Mouse (Mus musculus): Measurements from ENCODE around the gene Bcap31. TPM values are rescaled to one million over a fixed set of nuclear protein-coding genes. Genes with fewer than 3 reads are reported as not detected.

The Bcap31 gene
- polyA plus RNA-seq, 1 experiment from 2014 or later: 258 TPM

DNA sequence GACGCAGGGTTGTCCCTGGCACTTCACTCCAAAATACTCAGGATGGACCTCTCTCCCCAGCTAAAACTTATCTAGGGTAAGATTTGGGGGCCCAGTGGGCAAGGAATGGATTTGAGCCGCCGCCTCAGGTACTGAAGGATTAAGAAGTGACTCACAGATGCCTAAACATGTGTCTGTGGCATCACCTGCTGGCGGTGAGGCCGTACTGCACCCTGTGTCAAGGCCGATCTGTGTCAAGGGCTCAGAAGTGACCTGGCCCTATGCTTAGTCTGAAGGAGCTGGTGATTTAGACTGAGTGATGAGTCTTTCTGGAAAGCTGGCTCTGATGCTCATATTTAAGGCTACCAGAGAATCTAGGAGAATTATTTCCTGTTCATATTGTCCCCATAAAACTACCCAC is 61.8 kb downstream of the Bcap31 start:
- H3K4me2 ChIP-seq: no peak overlapping the region
- no peaks in the 10 kb centered on the region for H3K36me3 ChIP-seq (ENCODE audit: control insufficient read depth, insufficient read depth, low read length)
- ATAC-seq (replicated peaks; ENCODE audit: low FRiP score) (peak; percentile 36; the same call in 1 of the 2 replicates), DNase-seq (ENCODE audit: low spot score) (peak; percentile 50)
- H3K27ac ChIP-seq (ENCODE audit: low read depth, low read length): no peak overlapping the region
- H3K4me3 ChIP-seq (ENCODE audit: low read depth, low read length): no peak overlapping the region
- H3K27me3 ChIP-seq (replicated peaks; ENCODE audit: control insufficient read depth, insufficient read depth, low read length): no peaks in the 10 kb centered on the region; the same call in 1 of the 2 replicates
- no peak overlapping the region for H3K9ac ChIP-seq (ENCODE audit: low read depth, low read length)
- H3K4me1 ChIP-seq (replicated peaks; ENCODE audit: control insufficient read depth, insufficient read depth, low read length): no peaks in the 10 kb centered on the region
- WGBS: 12% methylated on average over 6 of the region's 6 CpGs
- no peaks in the 10 kb centered on the region for H3K9me3 ChIP-seq (ENCODE audit: control insufficient read depth, low read length)

DNA sequence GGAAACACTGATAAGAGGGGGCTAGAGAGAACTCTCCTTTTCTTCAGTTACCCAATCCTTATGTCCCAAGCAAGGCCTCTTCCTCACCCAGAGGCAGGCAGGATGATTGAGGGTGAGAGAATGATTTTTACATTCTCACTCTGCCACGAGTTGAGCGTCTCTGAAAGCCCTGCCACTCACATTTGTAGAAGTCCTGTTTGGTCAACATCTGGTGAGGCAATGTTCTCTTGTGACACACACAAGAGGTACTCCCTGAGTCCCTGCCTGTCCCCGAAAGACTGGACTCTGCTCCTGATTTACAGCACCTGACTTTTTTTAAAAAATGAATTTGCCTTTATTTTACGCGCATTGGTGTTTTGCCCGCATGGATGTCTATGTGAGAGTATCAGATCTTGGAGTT is 62.6 kb downstream of the Bcap31 start:
- H3K27ac ChIP-seq (ENCODE audit: low read depth, low read length): no peak overlapping the region
- no peak overlapping the region for H3K4me3 ChIP-seq (ENCODE audit: low read depth, low read length)
- no peak for ATAC-seq (replicated peaks; ENCODE audit: low FRiP score)
- H3K4me2 ChIP-seq: no peak overlapping the region
- H3K36me3 ChIP-seq (ENCODE audit: control insufficient read depth, insufficient read depth, low read length): no peaks in the 10 kb centered on the region
- no peaks in the 10 kb centered on the region for H3K9me3 ChIP-seq (ENCODE audit: control insufficient read depth, low read length)
- H3K4me1 ChIP-seq (replicated peaks; ENCODE audit: control insufficient read depth, insufficient read depth, low read length): no peaks in the 10 kb centered on the region
- no peak for DNase-seq (ENCODE audit: low spot score)
- no peaks in the 10 kb centered on the region; the same call in 1 of the 2 replicates for H3K27me3 ChIP-seq (replicated peaks; ENCODE audit: control insufficient read depth, insufficient read depth, low read length)
- H3K9ac ChIP-seq (ENCODE audit: low read depth, low read length): no peak overlapping the region
- 78% methylated on average over 6 of the region's 6 CpGs for WGBS

DNA sequence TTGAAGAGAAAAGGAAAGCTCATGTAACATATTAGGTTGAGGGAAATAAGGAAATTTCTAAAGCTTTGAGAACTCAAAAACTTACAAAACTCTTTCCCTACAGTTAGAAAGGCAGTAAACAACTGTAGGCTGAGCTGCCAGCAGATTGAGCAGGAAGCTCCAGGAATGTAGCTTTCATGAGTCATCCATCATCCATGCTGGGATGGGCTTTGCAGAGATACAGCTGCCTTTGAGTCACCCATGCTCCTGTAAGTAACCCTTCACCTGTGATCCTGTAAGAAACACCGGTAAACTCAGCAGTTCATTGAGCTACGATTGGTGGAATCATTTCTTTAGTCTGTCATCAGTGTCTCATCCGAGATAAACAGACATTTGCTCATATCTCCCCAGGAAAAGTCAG is 65.1 kb downstream of the Bcap31 start:
- Histone ChIP-seq H3K4me1 (replicated peaks; ENCODE audit: control insufficient read depth, insufficient read depth, low read length) (no peaks in the 10 kb centered on the region), H3K36me3 (ENCODE audit: control insufficient read depth, insufficient read depth, low read length) (no peaks in the 10 kb centered on the region), H3K27me3 (replicated peaks; ENCODE audit: control insufficient read depth, insufficient read depth, low read length) (no peaks in the 10 kb centered on the region; the same call in 1 of the 2 replicates), H3K9me3 (ENCODE audit: control insufficient read depth, low read length) (no peaks in the 10 kb centered on the region), H3K9ac (ENCODE audit: low read depth, low read length) (no peak overlapping the region), H3K4me3 (ENCODE audit: low read depth, low read length) (no peak overlapping the region), H3K27ac (ENCODE audit: low read depth, low read length) (no peak overlapping the region), H3K4me2 (no peak overlapping the region)
- DNase-seq (ENCODE audit: low spot score) (no peak), ATAC-seq (replicated peaks; ENCODE audit: low FRiP score) (no peak)
- WGBS: 59% methylated on average over 3 of the region's 3 CpGs

DNA sequence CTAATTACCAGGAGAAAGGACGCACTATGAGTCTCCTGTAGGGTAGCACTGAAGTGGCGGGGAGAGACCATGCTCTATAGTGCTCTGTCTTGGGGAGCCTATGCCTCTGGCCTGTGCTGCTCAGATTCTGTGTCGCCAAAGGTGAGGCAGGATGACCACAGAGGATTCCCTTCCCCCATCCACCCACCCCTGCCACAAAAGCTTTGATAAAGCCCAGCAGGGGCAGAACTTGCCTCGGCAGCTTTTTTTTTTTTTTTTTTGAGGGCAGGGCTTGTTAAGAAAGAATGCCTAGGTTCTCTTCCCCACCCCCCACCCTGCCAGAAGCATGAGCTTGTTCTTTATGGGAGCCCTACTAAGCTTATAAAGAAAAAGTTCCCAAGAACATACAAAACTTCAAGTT is 70.9 kb downstream of the Bcap31 start:
- H3K27ac ChIP-seq (ENCODE audit: low read depth, low read length): no peak overlapping the region
- peaks cover 17% of the 10 kb centered on the region for H3K27me3 ChIP-seq (replicated peaks; ENCODE audit: control insufficient read depth, insufficient read depth, low read length)
- 40% methylated on average over 4 of the region's 4 CpGs for WGBS
- DNase-seq (ENCODE audit: low spot score): no peak
- H3K36me3 ChIP-seq (ENCODE audit: control insufficient read depth, insufficient read depth, low read length): no peaks in the 10 kb centered on the region
- H3K9me3 ChIP-seq (ENCODE audit: control insufficient read depth, low read length): no peaks in the 10 kb centered on the region
- H3K9ac ChIP-seq (ENCODE audit: low read depth, low read length): no peak overlapping the region
- no peak for ATAC-seq (replicated peaks; ENCODE audit: low FRiP score)
- H3K4me2 ChIP-seq: no peak overlapping the region
- H3K4me3 ChIP-seq (ENCODE audit: low read depth, low read length): no peak overlapping the region
- H3K4me1 ChIP-seq (replicated peaks; ENCODE audit: control insufficient read depth, insufficient read depth, low read length): no peaks in the 10 kb centered on the region

DNA sequence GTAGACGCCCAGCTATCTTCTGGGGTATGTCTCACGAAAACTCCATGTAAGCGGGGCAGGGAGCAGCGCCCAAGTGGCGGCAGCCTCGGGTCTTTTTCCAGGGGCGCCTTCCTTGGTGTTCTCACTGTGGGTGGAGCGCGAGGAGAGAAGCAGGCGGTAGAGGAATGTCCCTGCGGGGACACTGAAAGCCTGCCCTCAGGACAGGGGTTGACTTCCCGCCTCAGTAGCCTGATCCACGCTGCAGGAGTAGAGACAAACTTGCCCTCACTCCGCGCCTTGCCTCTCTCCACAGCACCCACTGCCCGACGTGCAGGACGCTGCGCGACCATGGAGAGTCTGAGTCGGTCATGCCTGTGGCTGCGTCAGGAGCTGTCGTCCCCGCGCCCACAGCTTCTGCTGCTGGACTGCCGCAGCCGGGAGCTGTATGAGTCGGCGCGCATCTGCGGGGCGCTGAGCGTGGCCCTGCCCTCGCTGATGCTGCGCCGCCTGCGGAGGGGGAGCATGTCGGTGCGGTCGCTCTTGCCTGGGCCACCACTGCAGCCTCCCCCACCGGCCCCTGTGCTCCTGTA is 76.0 kb downstream of the Bcap31 start:
- Histone ChIP-seq H3K9me3 (ENCODE audit: control insufficient read depth, low read length) (no peaks in the 10 kb centered on the region), H3K4me3 (ENCODE audit: low read depth, low read length) (peak overlapping the region; percentile 47), H3K27ac (ENCODE audit: low read depth, low read length) (no peak overlapping the region), H3K27me3 (replicated peaks; ENCODE audit: control insufficient read depth, insufficient read depth, low read length) (peaks cover 67% of the 10 kb centered on the region), H3K4me1 (replicated peaks; ENCODE audit: control insufficient read depth, insufficient read depth, low read length) (no peaks in the 10 kb centered on the region), H3K9ac (ENCODE audit: low read depth, low read length) (peak overlapping the region; percentile 50), H3K36me3 (ENCODE audit: control insufficient read depth, insufficient read depth, low read length) (no peaks in the 10 kb centered on the region), H3K4me2 (peak overlapping the region; percentile 67)
- 12% methylated on average over 41 of the region's 41 CpGs for WGBS
- DNase-seq (ENCODE audit: low spot score) (no peak), ATAC-seq (replicated peaks; ENCODE audit: low FRiP score) (no peak; the same call in 1 of the 2 replicates)

DNA sequence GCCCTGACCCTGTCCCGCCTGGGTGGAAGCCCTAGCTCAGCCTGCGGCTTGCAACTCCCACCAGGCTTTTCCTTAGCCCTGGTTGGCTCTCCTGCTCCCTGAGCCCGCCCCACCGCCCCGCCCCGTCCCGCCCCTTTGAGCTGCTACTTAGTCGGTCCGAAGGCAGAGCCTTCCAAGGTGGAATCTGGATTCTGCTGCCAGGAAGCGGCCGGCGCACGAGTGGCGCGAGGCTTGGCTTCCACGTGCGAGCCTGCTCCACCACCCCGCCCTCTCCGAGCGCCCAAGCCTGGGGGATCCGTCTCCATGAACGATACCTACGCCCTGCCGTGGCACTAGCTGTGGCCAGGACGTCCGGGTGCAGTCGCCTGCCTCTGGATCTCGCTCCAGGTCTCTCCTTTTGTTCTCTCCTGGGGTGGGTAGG is 76.7 kb downstream of the Bcap31 start, which contains the start of gene Dusp9:
TSS of gene Dusp9 (plus strand) at position 165 of the 421 bp plus-strand sequence.
- Histone ChIP-seq H3K4me1 (replicated peaks; ENCODE audit: control insufficient read depth, insufficient read depth, low read length) (no peaks in the 10 kb centered on the region), H3K4me2 (peak within 1 kb of the TSS; percentile 67), H3K36me3 (ENCODE audit: control insufficient read depth, insufficient read depth, low read length) (no peaks in the 10 kb centered on the region), H3K9me3 (ENCODE audit: control insufficient read depth, low read length) (no peaks in the 10 kb centered on the region), H3K27me3 (replicated peaks; ENCODE audit: control insufficient read depth, insufficient read depth, low read length) (peaks cover 74% of the 10 kb centered on the region), H3K4me3 (ENCODE audit: low read depth, low read length) (peak within 1 kb of the TSS; percentile 47), H3K9ac (ENCODE audit: low read depth, low read length) (peak within 1 kb of the TSS; percentile 50), H3K27ac (ENCODE audit: low read depth, low read length) (no peak within 1 kb of the TSS)
- peak; percentile 83 for ATAC-seq (replicated peaks; ENCODE audit: low FRiP score)
- WGBS: 13% methylated on average over 28 of the region's 28 CpGs
- peak; percentile 65 for DNase-seq (ENCODE audit: low spot score)

DNA sequence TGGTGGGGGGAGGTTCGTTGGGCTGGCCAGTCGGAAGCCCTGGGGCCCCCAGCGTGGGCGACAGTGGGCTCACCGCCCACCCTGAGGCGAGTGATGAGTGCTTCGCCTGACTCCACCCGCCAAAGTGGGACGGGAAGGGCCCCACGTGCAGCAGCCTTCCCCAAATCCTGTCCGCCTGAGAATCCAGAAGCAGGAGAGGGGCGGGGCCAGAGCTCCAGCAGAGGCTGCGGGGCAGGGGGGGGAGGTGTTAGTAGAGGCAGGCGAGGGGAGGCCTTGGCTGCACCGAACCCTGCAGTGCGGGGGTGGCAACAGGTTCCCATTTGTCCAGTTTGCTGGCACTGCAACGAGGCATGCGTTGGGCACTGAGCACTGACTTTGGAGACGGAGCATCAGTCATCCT is 78.6 kb downstream of the Bcap31 start:
- DNase-seq (ENCODE audit: low spot score) (no peak), ATAC-seq (replicated peaks; ENCODE audit: low FRiP score) (no peak)
- no peak overlapping the region for H3K27ac ChIP-seq (ENCODE audit: low read depth, low read length)
- WGBS: 18% methylated on average over 19 of the region's 19 CpGs
- no peaks in the 10 kb centered on the region for H3K36me3 ChIP-seq (ENCODE audit: control insufficient read depth, insufficient read depth, low read length)
- H3K4me3 ChIP-seq (ENCODE audit: low read depth, low read length): peak overlapping the region; percentile 21; the same call in 1 of the 2 replicates
- H3K4me2 ChIP-seq: peak overlapping the region; percentile 50
- no peaks in the 10 kb centered on the region for H3K9me3 ChIP-seq (ENCODE audit: control insufficient read depth, low read length)
- no peaks in the 10 kb centered on the region for H3K4me1 ChIP-seq (replicated peaks; ENCODE audit: control insufficient read depth, insufficient read depth, low read length)
- peaks cover 83% of the 10 kb centered on the region for H3K27me3 ChIP-seq (replicated peaks; ENCODE audit: control insufficient read depth, insufficient read depth, low read length)
- H3K9ac ChIP-seq (ENCODE audit: low read depth, low read length): no peak overlapping the region

Other genes with a start within 250 kb of the Bcap31 start
- 21.5 and 22.9 TPM in 2 replicates for gene Bgn, start 232.6 kb downstream of the Bcap31 start, polyA plus RNA-seq (2014; fragmentation: Nextera tagmentation; extraction: Ambion mirVana)
- 0.09 and 0.10 TPM in 2 replicates for gene Atp2b3, start 213.1 kb downstream of the Bcap31 start, polyA plus RNA-seq (2014; fragmentation: Nextera tagmentation; extraction: Ambion mirVana)
- gene Dusp9, start 76.8 kb downstream of the Bcap31 start, polyA plus RNA-seq (2014; fragmentation: Nextera tagmentation; extraction: Ambion mirVana): 20.6 and 30.7 TPM in 2 replicates
- gene Pnck, start 56.1 kb downstream of the Bcap31 start, polyA plus RNA-seq (2014; fragmentation: Nextera tagmentation; extraction: Ambion mirVana): 2.2 and 2.3 TPM in 2 replicates
- gene Slc6a8, start 43.0 kb downstream of the Bcap31 start, polyA plus RNA-seq (2014; fragmentation: Nextera tagmentation; extraction: Ambion mirVana): 2.2 and 2.4 TPM in 2 replicates
- gene Abcd1, start 422 bp upstream of the Bcap31 start, polyA plus RNA-seq (2014; fragmentation: Nextera tagmentation; extraction: Ambion mirVana): 13.0 and 13.3 TPM in 2 replicates
- 0.36 and 0.49 TPM in 2 replicates for gene Plxnb3, start 40.9 kb upstream of the Bcap31 start, polyA plus RNA-seq (2014; fragmentation: Nextera tagmentation; extraction: Ambion mirVana)
- 0.81 and 1.3 TPM in 2 replicates for gene Srpk3, start 58.2 kb upstream of the Bcap31 start, polyA plus RNA-seq (2014; fragmentation: Nextera tagmentation; extraction: Ambion mirVana)
- 196 and 206 TPM in 2 replicates for gene Idh3g, start 70.7 kb upstream of the Bcap31 start, polyA plus RNA-seq (2014; fragmentation: Nextera tagmentation; extraction: Ambion mirVana)
- 207 and 230 TPM in 2 replicates for gene Ssr4, start 70.9 kb upstream of the Bcap31 start, polyA plus RNA-seq (2014; fragmentation: Nextera tagmentation; extraction: Ambion mirVana)
- gene Pdzd4, start 108.8 kb upstream of the Bcap31 start, polyA plus RNA-seq (2014; fragmentation: Nextera tagmentation; extraction: Ambion mirVana): 0.25 and 0.86 TPM in 2 replicates
- 0.17 and 0.22 TPM in 2 replicates for gene Avpr2, start 175.9 kb upstream of the Bcap31 start, polyA plus RNA-seq (2014; fragmentation: Nextera tagmentation; extraction: Ambion mirVana)
- 0.42 and 0.95 TPM in 2 replicates for gene L1cam, start 179.9 kb upstream of the Bcap31 start, polyA plus RNA-seq (2014; fragmentation: Nextera tagmentation; extraction: Ambion mirVana)
- gene Arhgap4, start 205.7 kb upstream of the Bcap31 start, polyA plus RNA-seq (2014; fragmentation: Nextera tagmentation; extraction: Ambion mirVana): 10.2 and 12.9 TPM in 2 replicates
- 210 TPM in 2 replicates for gene Naa10, start 205.8 kb upstream of the Bcap31 start, polyA plus RNA-seq (2014; fragmentation: Nextera tagmentation; extraction: Ambion mirVana)
- 30.3 and 32.5 TPM in 2 replicates for gene Renbp, start 214.7 kb upstream of the Bcap31 start, polyA plus RNA-seq (2014; fragmentation: Nextera tagmentation; extraction: Ambion mirVana)